ENCODE assay signal across 8 mouse cellular contexts in the genomic region with DNA sequence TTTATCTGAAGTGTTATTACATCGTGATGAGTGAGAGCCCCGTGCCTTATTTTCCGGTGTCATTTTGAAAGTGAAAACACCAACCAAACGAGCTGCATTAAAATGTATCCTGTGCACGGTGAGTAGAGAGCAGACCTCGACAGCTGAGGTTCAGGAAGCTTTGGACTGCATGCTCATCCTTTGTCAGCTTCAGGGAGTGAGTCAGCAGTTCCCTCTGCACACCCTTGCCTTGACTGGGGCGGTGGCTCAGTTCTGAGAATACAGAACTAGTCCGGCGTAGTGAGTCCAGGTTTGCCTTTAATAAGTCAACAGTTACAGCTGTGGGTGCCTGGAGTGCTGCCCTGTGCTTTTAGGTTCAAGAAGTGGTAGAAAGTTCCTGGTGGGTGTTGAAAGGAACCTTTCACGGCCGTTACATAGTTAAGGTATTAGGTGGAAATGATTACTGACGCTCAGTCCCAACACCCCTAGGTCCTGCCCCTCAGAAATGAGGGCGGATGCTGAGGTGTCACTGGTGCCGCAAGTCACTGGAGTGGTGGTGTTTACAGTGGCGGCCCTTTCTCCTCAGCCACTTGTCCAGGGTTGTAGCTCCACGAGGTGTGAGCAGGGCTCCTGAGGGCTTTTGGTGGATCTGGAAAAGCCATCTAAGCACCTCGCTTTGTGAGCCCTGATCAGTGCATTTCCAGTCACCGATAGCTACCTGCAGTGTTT. TPM values are rescaled to one million over a fixed set of nuclear protein-coding genes. Genes with fewer than 3 reads are reported as not detected.
DNase-seq lines count a peak whose midpoint lies in the region; ATAC-seq lines count a peak whose summit lies in the region.

No protein-coding gene starts in this region.

- ATAC-seq in monocyte, adult 5-6 weeks (replicated peaks; ENCODE audit: insufficient number of reproducible peaks, low FRiP score, low TSS enrichment, poor library complexity, severe bottlenecking), result peak; percentile 84

- peak; percentile 94 for DNase-seq in heart, adult 11 months
- no peak for DNase-seq in heart, postnatal 4 days
- DNase-seq in c-Kit-positive CD71-positive TER-119-negative erythroid progenitor cells, embryonic 14.5 days (ENCODE audit: low read depth), result peak; percentile 75
- DNase-seq in kidney, postnatal 14 days, result peak; percentile 65
- DNase-seq in cerebellum, adult 8-10 months, result no peak
- no peak for DNase-seq in cerebellum, postnatal 25 days
- DNase-seq in urinary bladder, adult 2 months (ENCODE audit: low spot score), result no peak

RNA-seq across cellular contexts. Expression of gene Bach1, which starts 14.4 kb away (rescaled TPM):
- 10 to 100 TPM; 25.9 to 28.7 TPM for total RNA-seq in heart, postnatal 4 days (2021)
- 116 to 177 TPM (median 171 TPM) in 3 replicates for total RNA-seq in monocyte, adult 5-6 weeks (2017)
- 6.8 and 8.9 TPM in 2 replicates for polyA plus RNA-seq in urinary bladder, adult 2 months (2012; rRNA removed)

Comparison
In these comparisons a context has a peak if more than half of its experiments do, and no peak if none do; other contexts are left out.
1. DNase-seq: peak in heart, adult 11 months (single experiment), c-Kit-positive CD71-positive TER-119-negative erythroid progenitor cells, embryonic 14.5 days (single experiment) and kidney, postnatal 14 days (single experiment); none in heart, postnatal 4 days (single experiment), cerebellum, adult 8-10 months (single experiment), cerebellum, postnatal 25 days (0 of 2) and urinary bladder, adult 2 months (single experiment).